Mouse (Mus musculus): ENCODE results near the gene Rps24. TPM values are rescaled to one million over a fixed set of nuclear protein-coding genes. Genes with fewer than 3 reads are reported as not detected.
A peak's percentile ranks its signal among the peaks of the same experiment; 100 is the strongest.

Rps24 gene
- polyA plus RNA-seq, 1 experiment from 2014 or later, result 1,041 TPM

GRCm38 (mm10) chr14:24525677-24526415 is 38.9 kb downstream of the Rps24 start:
- Histone ChIP-seq H3K27ac (no peak overlapping the region), H3K9me3 (replicated peaks) (no peaks in the 10 kb centered on the region), H3K4me3 (no peak overlapping the region), H3K4me1 (peaks cover 19% of the 10 kb centered on the region), H3K36me3 (no peaks in the 10 kb centered on the region), H3K27me3 (ENCODE audit: low read depth, poor library complexity, severe bottlenecking) (no peaks in the 10 kb centered on the region)
- DNase-seq (ENCODE audit: low spot score), result no peak
- 86% methylated on average over 10 of the region's 10 CpGs for WGBS

GRCm38 (mm10) chr14:24526440-24526839 is 39.5 kb downstream of the Rps24 start:
- Histone ChIP-seq H3K27ac (no peak overlapping the region), H3K36me3 (no peaks in the 10 kb centered on the region), H3K27me3 (ENCODE audit: low read depth, poor library complexity, severe bottlenecking) (no peaks in the 10 kb centered on the region), H3K4me1 (peaks cover 22% of the 10 kb centered on the region), H3K4me3 (no peak overlapping the region), H3K9me3 (replicated peaks) (no peaks in the 10 kb centered on the region)
- 86% methylated on average over 10 of the region's 10 CpGs for WGBS
- DNase-seq (ENCODE audit: low spot score), result no peak

GRCm38 (mm10) chr14:24530228-24530627 is 43.3 kb downstream of the Rps24 start:
- Histone ChIP-seq H3K4me1 (peaks cover 29% of the 10 kb centered on the region), H3K27ac (0 out of 2 replicates have a peak overlapping the region, but pooled peaks have one; percentile 54), H3K4me3 (peak overlapping the region; percentile 18), H3K36me3 (no peaks in the 10 kb centered on the region), H3K27me3 (ENCODE audit: low read depth, poor library complexity, severe bottlenecking) (no peaks in the 10 kb centered on the region), H3K9me3 (replicated peaks) (no peaks in the 10 kb centered on the region)
- 1% methylated on average over 6 of the region's 6 CpGs for WGBS
- DNase-seq (ENCODE audit: low spot score), result peak; percentile 78

- Histone ChIP-seq H3K27ac (no peak overlapping the region), H3K36me3 (no peaks in the 10 kb centered on the region), H3K27me3 (ENCODE audit: low read depth, poor library complexity, severe bottlenecking) (no peaks in the 10 kb centered on the region), H3K4me3 (no peak overlapping the region), H3K9me3 (replicated peaks) (no peaks in the 10 kb centered on the region), H3K4me1 (peaks cover 18% of the 10 kb centered on the region)
- DNase-seq (ENCODE audit: low spot score), result no peak
- 89% methylated on average over 9 of the region's 9 CpGs for WGBS
These were observed 48.1 kb downstream of the Rps24 start for GRCm38 (mm10) chr14:24534865-24535545.

- H3K36me3 ChIP-seq, result no peaks in the 10 kb centered on the region
- no peaks in the 10 kb centered on the region for H3K4me1 ChIP-seq
- 79% methylated on average over 4 of the region's 4 CpGs for WGBS
- no peaks in the 10 kb centered on the region for H3K27me3 ChIP-seq (ENCODE audit: low read depth, poor library complexity, severe bottlenecking)
- no peaks in the 10 kb centered on the region for H3K9me3 ChIP-seq (replicated peaks)
- H3K27ac ChIP-seq, result no peak overlapping the region
- no peak for DNase-seq (ENCODE audit: low spot score)
- H3K4me3 ChIP-seq, result no peak overlapping the region
These were observed 56.0 kb downstream of the Rps24 start for GRCm38 (mm10) chr14:24542901-24543300.

- Histone ChIP-seq H3K27me3 (ENCODE audit: low read depth, poor library complexity, severe bottlenecking) (no peaks in the 10 kb centered on the region), H3K4me3 (no peak overlapping the region), H3K27ac (no peak overlapping the region), H3K36me3 (no peaks in the 10 kb centered on the region), H3K4me1 (no peaks in the 10 kb centered on the region), H3K9me3 (replicated peaks) (no peaks in the 10 kb centered on the region)
- DNase-seq (ENCODE audit: low spot score), result no peak
- WGBS, result 31% methylated on average over 2 of the region's 2 CpGs
These were observed 57.1 kb downstream of the Rps24 start for GRCm38 (mm10) chr14:24544057-24544456.

Other genes with a start within 250 kb of the Rps24 start
- gene Dlg5, start 241.2 kb upstream of the Rps24 start, polyA plus RNA-seq (2016; fragmentation: Nextera tagmentation; extraction: Ambion mirVana), result 23.7 and 32.6 TPM in 2 replicates
- not detected in 2 replicates for gene E330034G19Rik, start 193.9 kb upstream of the Rps24 start, polyA plus RNA-seq (2016; fragmentation: Nextera tagmentation; extraction: Ambion mirVana)
- gene Polr3a, start 67 bp upstream of the Rps24 start, polyA plus RNA-seq (2016; fragmentation: Nextera tagmentation; extraction: Ambion mirVana), result 21.8 and 25.1 TPM in 2 replicates

Data from limb, embryonic 10.5 days (tissue).